Mouse (Mus musculus): Measurements from ENCODE around the gene Plcxd1. TPM values are rescaled to one million over a fixed set of nuclear protein-coding genes. Genes with fewer than 3 reads are reported as not detected.
"Not testable (repeated sequence)": the region's sequence is repeated elsewhere in the genome, so short reads cannot be mapped to it uniquely, and the experiment has no call there.

The Plcxd1 gene
- total RNA-seq, 2 experiments from 2014 or later: not detected

- no peak for ATAC-seq (replicated peaks; ENCODE audit: poor library complexity, severe bottlenecking)
Observed at GRCm38 (mm10) chr5:110106140-110106871, 6.5 kb downstream of the Plcxd1 start.

- no peak for ATAC-seq (replicated peaks; ENCODE audit: poor library complexity, severe bottlenecking)
Observed at GRCm38 (mm10) chr5:110106901-110107564, 7.3 kb downstream of the Plcxd1 start.

DNA sequence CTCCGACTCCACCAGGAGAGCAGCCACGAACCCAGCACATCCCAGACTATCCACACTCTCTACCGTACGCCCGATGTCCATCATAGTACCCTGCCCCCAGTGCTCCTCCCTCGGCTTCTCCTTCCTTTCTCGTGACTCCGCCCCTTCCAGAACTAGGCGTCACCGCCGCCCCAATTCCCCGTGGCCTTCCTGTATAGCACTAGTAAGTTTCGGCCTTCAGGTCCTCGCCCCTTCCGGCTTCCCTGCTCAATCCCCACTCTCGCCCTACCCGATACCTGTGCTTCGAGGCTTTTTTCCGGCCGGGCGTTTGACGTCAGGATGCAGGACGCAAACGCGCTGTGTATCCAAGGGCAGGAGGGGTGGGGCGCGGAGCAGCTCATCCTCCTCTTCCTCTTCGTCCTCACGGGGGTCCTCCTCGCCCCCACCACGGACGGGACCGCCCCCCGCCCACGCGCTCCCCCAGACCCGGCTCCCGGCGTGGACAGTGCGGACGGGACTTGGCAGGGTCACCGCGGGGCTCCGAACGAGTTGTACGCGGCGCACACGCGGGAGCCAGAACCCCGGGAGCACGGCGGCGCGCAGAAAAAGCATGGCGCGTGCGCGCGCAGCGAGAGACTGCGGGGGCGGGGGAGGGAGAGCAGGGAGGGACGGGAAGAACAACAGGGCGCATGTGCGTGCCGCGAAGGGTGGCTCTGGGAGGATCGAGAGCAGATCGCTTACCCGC lies 8.0 kb downstream of the Plcxd1 start, which contains the start of gene Gtpbp6:
TSS of gene Gtpbp6 (minus strand) at position 617 of the 724 bp plus-strand sequence.
- peak; percentile 63 for ATAC-seq (replicated peaks; ENCODE audit: poor library complexity, severe bottlenecking)

DNA sequence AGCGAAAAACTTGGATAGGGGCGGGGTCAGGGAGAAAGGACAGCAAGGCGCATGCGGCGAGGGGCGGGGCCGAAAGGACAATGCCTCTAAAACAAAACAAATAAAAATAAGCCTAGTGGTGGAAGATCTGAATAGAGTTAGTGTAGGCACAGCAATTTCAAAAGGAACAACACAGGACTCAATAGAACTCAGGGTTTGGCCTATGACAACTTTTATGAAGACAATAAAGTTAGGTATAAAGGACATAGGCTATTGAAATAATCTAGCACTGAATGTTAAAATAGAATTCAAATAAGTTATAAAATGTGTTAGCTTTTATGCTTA lies 8.5 kb downstream of the Plcxd1 start:
- ATAC-seq (replicated peaks; ENCODE audit: poor library complexity, severe bottlenecking): no peak

- ATAC-seq (replicated peaks; ENCODE audit: poor library complexity, severe bottlenecking): peak; percentile 52
Observed at GRCm38 (mm10) chr5:110109991-110110441, 10.2 kb downstream of the Plcxd1 start, which contains the start of gene Zfp605. TSS of gene Zfp605 (plus strand) at chr5:110110092.

- not testable (repeated sequence) for ATAC-seq (replicated peaks; ENCODE audit: poor library complexity, severe bottlenecking)
Observed at GRCm38 (mm10) chr5:110122380-110122779, 22.6 kb downstream of the Plcxd1 start.

DNA sequence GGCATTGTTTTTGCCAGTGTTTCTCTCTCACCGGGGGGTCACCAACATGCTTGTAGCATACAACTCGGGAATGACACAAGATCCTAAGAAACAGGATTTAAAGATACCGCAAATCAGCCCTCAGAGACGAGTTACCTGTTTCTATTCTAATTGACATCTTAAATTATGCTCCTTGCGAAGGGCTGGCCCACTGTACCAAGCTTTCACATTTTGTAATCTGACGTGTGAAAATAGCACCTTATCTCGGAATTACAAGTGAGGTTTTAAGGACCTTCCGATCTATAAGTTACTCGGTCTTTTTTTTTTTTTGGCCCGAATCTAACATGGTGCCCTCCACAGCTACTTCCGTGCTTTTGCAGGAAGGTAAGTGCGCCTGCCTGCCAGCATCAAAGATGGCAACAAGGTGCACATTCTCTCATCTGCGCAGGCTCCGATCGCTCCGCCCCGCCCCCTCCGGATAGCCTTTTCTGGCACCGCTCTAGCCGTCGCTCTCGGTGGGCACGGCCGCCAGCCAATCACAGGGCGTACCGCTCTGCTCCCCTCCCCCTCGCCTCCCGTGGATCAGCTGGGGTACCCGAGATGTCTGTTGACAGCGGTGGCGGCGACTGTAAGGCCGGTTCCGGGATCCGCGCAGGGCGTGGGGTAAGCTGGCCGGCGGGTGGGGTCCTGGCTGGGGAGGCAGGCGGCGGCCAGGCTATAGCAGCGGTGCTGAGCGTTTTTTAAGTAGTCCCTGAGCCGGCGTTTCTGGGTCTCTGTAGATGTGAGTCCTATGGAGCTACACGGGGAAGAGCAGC lies 35.7 kb downstream of the Plcxd1 start, which contains the start of gene Chfr:
TSS of gene Chfr (plus strand) at position 550 of the 794 bp plus-strand sequence.
- peak; percentile 97 for ATAC-seq (replicated peaks; ENCODE audit: poor library complexity, severe bottlenecking)

GRCm38 (mm10) chr5:110136087-110136464 lies 36.3 kb downstream of the Plcxd1 start:
- ATAC-seq (replicated peaks; ENCODE audit: poor library complexity, severe bottlenecking): no peak; the same call in 1 of the 2 replicates

- ATAC-seq (replicated peaks; ENCODE audit: poor library complexity, severe bottlenecking): no peak; the same call in 1 of the 2 replicates
Observed at GRCm38 (mm10) chr5:110137816-110138215, 38.0 kb downstream of the Plcxd1 start.

DNA sequence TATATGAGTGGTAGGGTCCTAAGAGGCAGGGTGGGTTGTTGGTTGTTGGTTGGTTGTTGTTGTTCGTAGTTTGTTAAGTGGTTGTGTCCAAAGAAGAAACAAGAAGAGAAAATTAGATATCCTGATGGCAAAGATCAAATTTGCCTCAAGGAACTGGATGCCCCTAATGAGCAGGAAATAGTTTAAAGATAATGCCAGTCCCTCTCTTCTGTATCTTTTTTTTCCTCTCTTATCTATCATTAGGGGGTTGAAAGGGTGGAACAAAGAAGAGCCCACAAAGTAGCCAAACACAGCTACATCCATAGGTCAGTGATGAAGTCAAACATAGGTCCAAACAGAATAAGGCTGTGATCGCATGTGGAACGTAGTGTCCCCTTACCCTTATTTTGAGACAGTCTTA lies 39.6 kb downstream of the Plcxd1 start:
- ATAC-seq (replicated peaks; ENCODE audit: poor library complexity, severe bottlenecking): no peak

GRCm38 (mm10) chr5:110140424-110140823 lies 40.7 kb downstream of the Plcxd1 start:
- ATAC-seq (replicated peaks; ENCODE audit: poor library complexity, severe bottlenecking): no peak

DNA sequence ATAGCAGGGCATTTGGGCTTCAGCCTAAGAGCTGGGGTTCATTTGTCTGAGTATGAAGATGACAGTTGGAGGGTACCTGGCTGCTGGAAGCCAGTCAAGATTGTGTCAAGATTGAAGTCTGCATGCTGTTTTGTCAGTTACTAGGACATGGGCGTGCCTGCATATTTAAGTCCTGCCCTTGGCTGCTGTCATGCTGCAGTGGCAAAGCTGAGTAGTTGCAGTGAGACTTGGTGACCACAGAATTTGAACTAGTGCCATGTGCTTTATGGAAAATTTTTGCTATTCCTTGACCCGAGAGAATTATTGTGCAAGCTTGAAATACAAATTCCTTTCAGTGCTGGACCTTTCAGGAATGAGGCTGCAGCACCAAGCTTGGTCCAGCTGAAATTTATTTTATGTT lies 42.5 kb downstream of the Plcxd1 start:
- no peak for ATAC-seq (replicated peaks; ENCODE audit: poor library complexity, severe bottlenecking)

DNA sequence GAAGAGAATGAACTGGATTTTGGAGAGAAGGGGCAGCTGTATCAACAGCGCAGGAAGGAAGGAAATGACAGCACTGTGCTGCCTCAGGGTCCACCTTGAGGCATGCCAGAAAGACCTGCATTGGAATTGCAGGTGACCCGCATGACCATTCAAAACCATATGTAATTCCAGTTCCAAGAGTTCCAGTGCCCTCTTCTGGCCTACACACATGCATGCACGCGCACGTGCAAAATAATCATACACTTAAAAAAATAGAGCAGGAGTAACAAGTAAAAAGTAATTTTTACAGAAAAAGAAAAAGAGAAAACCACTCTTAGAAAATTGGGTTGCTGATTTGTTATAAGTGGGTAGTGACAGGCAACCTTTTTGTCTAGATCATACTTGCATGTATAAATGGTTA lies 43.2 kb downstream of the Plcxd1 start:
- peak; percentile 73 for ATAC-seq (replicated peaks; ENCODE audit: poor library complexity, severe bottlenecking)

Other genes starting within 250 kb of the Plcxd1 start
- 26.2 and 35.1 TPM in 2 replicates for gene Gm15446, start 176.6 kb upstream of the Plcxd1 start, total RNA-seq (2014; fragmentation: Nextera tagmentation)
- 73.0 and 188 TPM in 2 replicates for gene Gm15446, start 176.6 kb upstream of the Plcxd1 start, total RNA-seq (2017)
- gene Zfp932, start 103.4 kb upstream of the Plcxd1 start, total RNA-seq (2014; fragmentation: Nextera tagmentation): 31.7 and 62.0 TPM in 2 replicates
- 63.1 and 110 TPM in 2 replicates for gene Zfp932, start 103.4 kb upstream of the Plcxd1 start, total RNA-seq (2017)
- 5.2 and 20.4 TPM in 2 replicates for gene Gm17655, start 27.5 kb upstream of the Plcxd1 start, total RNA-seq (2014; fragmentation: Nextera tagmentation)
- 4.4 and 12.0 TPM in 2 replicates for gene Gm17655, start 27.5 kb upstream of the Plcxd1 start, total RNA-seq (2017)
- 0.73 and 1.7 TPM in 2 replicates for gene Gm35315, start 5.5 kb upstream of the Plcxd1 start, total RNA-seq (2014; fragmentation: Nextera tagmentation)
- 0.72 and 1.6 TPM in 2 replicates for gene Gm35315, start 5.5 kb upstream of the Plcxd1 start, total RNA-seq (2017)
- gene Gtpbp6, start 8.2 kb downstream of the Plcxd1 start, total RNA-seq (2014; fragmentation: Nextera tagmentation): 20.4 and 32.2 TPM in 2 replicates
- gene Gtpbp6, start 8.2 kb downstream of the Plcxd1 start, total RNA-seq (2017): 9.2 and 14.0 TPM in 2 replicates
- gene Zfp605, start 10.1 kb downstream of the Plcxd1 start, total RNA-seq (2014; fragmentation: Nextera tagmentation): 6.4 and 8.4 TPM in 2 replicates
- 3.3 and 9.3 TPM in 2 replicates for gene Zfp605, start 10.1 kb downstream of the Plcxd1 start, total RNA-seq (2017)
- 28.0 and 33.3 TPM in 2 replicates for gene Chfr, start 35.9 kb downstream of the Plcxd1 start, total RNA-seq (2014; fragmentation: Nextera tagmentation)
- 39.4 and 45.1 TPM in 2 replicates for gene Chfr, start 35.9 kb downstream of the Plcxd1 start, total RNA-seq (2017)
- gene Golga3, start 76.7 kb downstream of the Plcxd1 start, total RNA-seq (2014; fragmentation: Nextera tagmentation): 16.9 and 23.9 TPM in 2 replicates
- 19.4 and 22.8 TPM in 2 replicates for gene Golga3, start 76.7 kb downstream of the Plcxd1 start, total RNA-seq (2017)
- 31.4 and 42.7 TPM in 2 replicates for gene Ankle2, start 131.0 kb downstream of the Plcxd1 start, total RNA-seq (2014; fragmentation: Nextera tagmentation)
- gene Ankle2, start 131.0 kb downstream of the Plcxd1 start, total RNA-seq (2017): 53.1 and 68.9 TPM in 2 replicates
- gene Pgam5, start 169.9 kb downstream of the Plcxd1 start, total RNA-seq (2014; fragmentation: Nextera tagmentation): 37.7 and 42.2 TPM in 2 replicates
- 41.4 and 45.0 TPM in 2 replicates for gene Pgam5, start 169.9 kb downstream of the Plcxd1 start, total RNA-seq (2017)
- 9.7 TPM in 1 of 2 replicates, not detected in the other for gene Pxmp2, start 186.2 kb downstream of the Plcxd1 start, total RNA-seq (2014; fragmentation: Nextera tagmentation)
- 4.3 and 6.3 TPM in 2 replicates for gene Pxmp2, start 186.2 kb downstream of the Plcxd1 start, total RNA-seq (2017)
- gene Pole, start 186.3 kb downstream of the Plcxd1 start, total RNA-seq (2014; fragmentation: Nextera tagmentation): 92.1 and 96.7 TPM in 2 replicates
- gene Pole, start 186.3 kb downstream of the Plcxd1 start, total RNA-seq (2017): 46.4 and 48.5 TPM in 2 replicates
- gene P2rx2, start 243.2 kb downstream of the Plcxd1 start, total RNA-seq (2014; fragmentation: Nextera tagmentation): not detected in 2 replicates
- not detected in 2 replicates for gene P2rx2, start 243.2 kb downstream of the Plcxd1 start, total RNA-seq (2017)
- not detected in 2 replicates for gene Lrcol1, start 244.8 kb downstream of the Plcxd1 start, total RNA-seq (2014; fragmentation: Nextera tagmentation)
- gene Lrcol1, start 244.8 kb downstream of the Plcxd1 start, total RNA-seq (2017): not detected in 2 replicates